Mouse (Mus musculus) myocyte (in vitro differentiated cells): Measurements from ENCODE around the gene Ube4b.

Experiments used
- CEBPB ChIP-seq: IDR thresholded peaks from 2 replicates; pipeline ENCODE4 v1.6.1; 2011; ENCODE audit warnings: mild to moderate bottlenecking, moderate library complexity; ENCODE audit not compliant: poor library complexity, insufficient read depth, severe bottlenecking
- POLR2A ChIP-seq: IDR thresholded peaks from one replicate; pipeline ENCODE4 v1.6.1; 2011; ENCODE audit warnings: low read depth, mild to moderate bottlenecking, control low read depth, moderate library complexity; ENCODE audit not compliant: insufficient read length

GRCm38 (mm10) chr4:149282025-149282738, 144.4 kb downstream of the Ube4b start:
- TF ChIP-seq CEBPB (no peak), POLR2A (no peak)
